Mouse (Mus musculus) right cerebral cortex, adult 2 months (tissue): ENCODE measurements around the gene Kmt2e.
A peak's percentile ranks its signal among the peaks of the same experiment; 100 is the strongest.

Source experiments
- DNase-seq, 2 experiments: peaks; one replicate each; pipeline ENCODE4 v3.0.0; 2021 to 2022; ENCODE audit warnings: low spot score in 2 of 2

The Kmt2e gene

DNA sequence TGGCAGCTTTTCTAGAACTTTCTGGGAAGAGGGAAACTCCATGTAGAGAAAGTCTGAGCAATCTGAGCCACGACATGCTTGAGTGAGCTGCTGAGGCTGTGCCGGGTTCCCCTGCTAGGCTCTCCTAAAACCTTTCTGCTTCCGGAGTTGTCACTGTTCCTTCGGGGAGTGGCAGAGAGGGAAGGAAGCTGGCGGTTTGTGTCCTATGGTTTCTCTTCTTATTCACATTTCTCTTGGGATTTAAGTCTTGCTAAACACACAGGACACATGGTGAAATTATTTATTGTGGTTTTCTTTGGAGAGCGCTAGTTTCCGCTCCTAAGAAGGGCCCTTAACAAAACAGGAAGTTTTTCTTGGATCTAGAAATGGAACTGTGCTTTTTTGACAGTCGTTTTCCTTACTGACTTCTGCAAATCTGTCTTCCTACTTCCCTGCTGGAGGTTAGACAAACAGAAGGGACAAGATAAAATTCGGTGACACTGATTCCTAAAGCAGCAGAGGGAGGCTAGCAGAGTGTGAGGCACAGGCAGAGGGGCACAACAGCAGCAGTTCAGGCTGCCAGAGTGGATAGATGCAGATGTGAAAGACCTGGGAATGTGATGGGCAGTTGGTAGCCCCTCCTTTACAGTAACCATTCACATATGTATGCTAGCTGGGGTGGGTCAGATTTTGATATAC is 24.1 kb upstream of the Kmt2e start:
- DNase-seq: no peak

DNA sequence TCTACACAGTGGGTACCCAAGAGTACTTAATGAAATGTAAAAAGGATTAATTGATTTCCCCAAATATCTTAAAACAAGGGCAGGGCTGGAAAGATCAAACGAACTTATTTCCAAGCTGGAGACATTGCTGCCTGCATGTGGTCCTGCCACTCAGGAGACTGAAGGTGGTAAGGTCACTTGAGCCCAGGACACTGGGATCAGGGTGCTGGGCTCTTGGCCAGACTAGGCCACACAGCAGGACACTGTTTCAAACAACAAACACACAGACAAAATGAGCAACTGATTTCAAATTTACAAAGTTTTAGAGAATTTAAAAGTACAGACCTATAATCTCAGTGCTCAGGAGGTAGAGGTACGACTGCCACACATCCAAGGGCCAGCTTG is 23.5 kb upstream of the Kmt2e start:
- no peak for DNase-seq

DNA sequence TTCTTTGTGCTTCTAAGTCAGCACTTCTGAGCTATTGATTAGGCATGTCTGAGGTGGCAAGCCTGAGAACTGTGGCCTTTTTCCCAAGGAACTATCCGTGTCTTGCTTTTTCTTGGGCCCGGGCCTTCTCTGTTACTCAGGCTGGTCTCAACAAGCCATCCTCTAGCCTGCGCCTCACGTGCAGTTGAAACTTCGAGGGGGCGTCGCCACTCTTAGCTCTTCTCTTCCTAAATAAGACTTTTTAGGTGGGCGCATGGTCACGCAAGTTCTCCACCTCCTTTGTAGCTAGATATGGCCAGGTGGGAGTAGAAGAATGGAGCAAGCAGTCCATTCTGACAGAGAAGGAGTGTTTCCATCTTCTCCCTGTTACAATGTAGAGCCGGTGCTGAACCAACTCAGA is 22.6 kb upstream of the Kmt2e start:
- no peak for DNase-seq

- no peak for DNase-seq
These were observed 21.8 kb upstream of the Kmt2e start for GRCm38 (mm10) chr5:23412247-23412948.

GRCm38 (mm10) chr5:23413058-23413457 is 21.2 kb upstream of the Kmt2e start:
- DNase-seq: no peak

- DNase-seq: peak in 1 of 2 experiments; percentile 34
These were observed 20.4 kb upstream of the Kmt2e start for GRCm38 (mm10) chr5:23413575-23414470.

GRCm38 (mm10) chr5:23414490-23415126 is 19.6 kb upstream of the Kmt2e start:
- DNase-seq: no peak

DNA sequence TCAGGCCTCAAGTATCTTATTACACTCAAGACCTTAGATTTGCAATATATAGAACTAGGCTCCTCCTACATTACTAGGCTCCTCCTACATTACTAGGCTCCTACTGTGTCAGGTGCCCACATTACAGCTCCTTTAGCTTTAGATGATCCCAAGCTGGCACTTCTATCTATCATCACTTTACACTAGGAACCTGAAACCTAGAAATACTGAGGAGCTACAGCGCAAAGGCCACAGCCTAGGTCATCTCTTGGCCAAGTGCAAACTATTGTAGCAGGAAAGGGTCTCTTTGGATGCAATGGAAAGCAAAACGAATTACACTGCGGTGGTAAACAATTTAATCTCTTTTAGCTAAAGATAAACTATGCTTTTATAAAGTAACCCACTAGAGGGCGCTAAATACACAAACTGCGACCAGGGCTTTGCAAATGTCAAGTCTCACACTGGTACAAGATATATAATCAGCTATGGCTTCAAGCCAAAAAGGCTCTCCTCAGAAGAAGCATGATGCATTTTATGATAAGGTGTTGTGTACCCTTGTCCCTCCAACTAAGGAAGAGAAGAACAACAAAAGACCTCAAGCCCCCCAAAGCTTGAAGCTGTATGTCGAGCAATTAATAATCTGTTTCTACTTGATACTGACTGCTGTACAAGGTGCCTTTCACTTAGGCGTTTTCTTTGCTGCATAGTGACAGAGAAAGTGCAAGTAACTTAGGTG is 18.5 kb upstream of the Kmt2e start:
- DNase-seq: peak in 1 of 2 experiments; percentile 44

- no peak for DNase-seq
These were observed 18.0 kb upstream of the Kmt2e start for GRCm38 (mm10) chr5:23416286-23416643.

DNA sequence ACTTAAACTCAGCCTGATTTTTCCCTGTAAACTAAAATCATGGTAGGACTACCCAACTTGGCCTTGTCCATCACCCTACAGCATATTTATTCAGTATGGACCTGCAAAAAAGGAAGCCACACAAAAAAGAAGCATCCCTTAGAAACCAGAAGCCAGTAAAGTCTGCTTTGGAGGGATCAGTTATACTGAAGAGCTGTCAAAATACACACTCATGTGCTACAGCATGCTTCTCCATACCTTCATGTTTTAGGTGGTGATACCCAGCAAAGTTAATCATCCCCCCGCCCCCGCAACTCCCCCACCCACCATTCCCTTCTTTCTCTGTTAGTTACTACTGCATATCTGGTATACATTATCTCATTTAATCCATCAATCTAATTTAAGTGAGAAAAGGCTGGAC is 16.5 kb upstream of the Kmt2e start:
- no peak for DNase-seq

- DNase-seq: peak; percentile 83 to 89
These were observed 16.0 kb upstream of the Kmt2e start for GRCm38 (mm10) chr5:23418147-23418781.

GRCm38 (mm10) chr5:23418797-23419595 is 15.2 kb upstream of the Kmt2e start:
- DNase-seq: no peak

DNA sequence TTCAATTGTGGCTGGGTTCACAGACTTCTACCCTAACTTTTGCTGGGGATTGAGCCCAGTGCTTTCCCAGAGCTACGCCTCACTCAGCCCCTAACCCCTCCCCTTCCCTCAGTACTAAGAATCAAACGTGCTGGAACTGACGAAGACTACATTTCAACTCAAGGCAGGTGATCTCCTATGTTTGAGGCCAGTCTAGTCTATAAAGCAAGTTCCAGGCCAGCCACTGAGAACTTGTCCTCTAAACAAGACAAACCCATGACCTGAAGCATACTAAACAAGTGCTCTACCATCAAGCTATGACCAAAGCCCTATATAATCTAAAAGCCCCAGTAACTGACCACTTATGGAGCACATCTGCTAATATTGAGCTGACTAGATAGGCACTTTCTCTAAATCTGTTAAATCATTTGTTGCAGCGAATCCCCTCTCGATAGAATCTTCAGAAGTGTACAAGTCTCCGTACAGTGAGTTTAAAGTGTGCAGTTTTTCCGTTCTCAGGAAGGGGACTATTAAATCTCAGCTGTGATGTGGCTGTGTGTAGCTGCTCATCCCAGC is 14.5 kb upstream of the Kmt2e start:
- DNase-seq: no peak

DNA sequence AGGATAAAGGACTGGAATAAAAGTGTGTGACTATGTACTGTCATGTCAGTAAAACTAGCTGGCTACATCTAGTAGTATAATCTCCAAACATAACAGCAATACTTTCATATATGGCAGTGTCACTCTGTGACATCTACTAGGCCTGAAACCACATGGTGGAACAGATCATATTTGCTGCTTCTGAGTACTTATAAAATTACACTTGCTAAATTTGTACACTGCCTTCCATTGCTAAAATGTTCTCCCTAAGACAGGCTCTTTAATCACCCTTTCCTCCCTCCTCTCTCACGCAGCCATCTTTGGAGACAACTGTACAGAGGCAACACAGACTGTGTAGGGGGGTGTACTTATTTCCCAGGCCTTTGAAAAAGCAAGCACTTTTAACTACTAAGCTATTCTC is 13.8 kb upstream of the Kmt2e start:
- DNase-seq: no peak

GRCm38 (mm10) chr5:23421440-23421839 is 12.8 kb upstream of the Kmt2e start:
- DNase-seq: no peak

- no peak for DNase-seq
These were observed 11.2 kb upstream of the Kmt2e start for GRCm38 (mm10) chr5:23423036-23423435.

DNA sequence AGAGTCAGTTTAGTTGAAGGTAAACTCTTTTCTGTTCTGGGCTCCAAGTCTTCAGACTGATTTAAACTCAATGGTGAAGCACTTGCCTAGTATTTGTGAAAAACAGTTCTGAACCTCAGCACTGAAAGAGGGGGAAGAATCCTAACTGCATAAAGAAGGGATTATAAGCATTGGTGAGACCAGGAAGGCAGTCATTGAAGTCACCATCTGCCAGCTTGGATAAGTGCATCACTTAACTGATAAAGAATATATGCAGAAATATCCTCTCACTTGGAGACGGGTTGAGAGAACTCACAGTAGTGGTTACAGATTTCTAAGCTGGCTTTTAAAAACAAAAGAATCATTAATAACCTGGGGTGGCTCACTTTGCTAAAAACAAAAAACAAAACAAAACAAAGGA is 6.7 kb upstream of the Kmt2e start:
- no peak for DNase-seq

GRCm38 (mm10) chr5:23431070-23431864 is 3.0 kb upstream of the Kmt2e start:
- no peak for DNase-seq
